In the genomic region with DNA sequence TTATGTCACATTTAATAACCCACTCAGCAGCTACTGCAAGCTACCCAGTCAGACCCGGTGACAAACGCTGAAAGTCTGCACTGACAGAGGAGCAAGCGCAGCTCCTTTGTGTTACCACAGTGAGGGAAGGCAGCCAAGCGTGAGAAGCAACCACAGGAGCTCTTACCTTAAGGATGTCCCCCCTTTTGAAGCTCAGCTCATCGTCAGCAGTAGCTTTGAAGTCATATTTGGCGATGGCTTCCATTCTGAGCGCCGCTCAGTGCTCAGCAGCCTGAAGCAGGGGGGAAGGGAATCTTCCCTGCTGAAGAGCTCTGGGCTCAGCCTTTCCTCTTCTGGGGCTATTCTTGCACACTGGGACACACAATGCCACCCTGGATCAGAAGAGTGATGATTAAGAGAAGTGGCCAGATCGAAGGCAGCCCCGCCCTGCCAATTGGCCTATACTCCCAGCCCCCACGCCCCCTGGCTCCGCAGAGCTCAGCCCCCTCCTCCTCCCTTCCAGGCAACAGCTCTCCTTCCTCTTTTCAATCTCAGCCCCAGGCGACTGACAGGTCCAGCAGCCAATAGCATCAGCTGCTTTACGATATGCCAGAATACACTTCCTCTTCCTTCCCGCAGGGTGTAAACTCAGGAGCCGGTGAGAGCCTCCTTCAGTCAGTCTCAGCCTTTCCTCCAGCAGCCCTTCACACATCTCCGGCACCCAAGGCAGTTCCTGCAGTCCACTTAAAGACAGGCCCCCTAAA, we compare ENCODE assay signal across 8 mouse cellular contexts. TPM values are rescaled to one million over a fixed set of nuclear protein-coding genes. Genes with fewer than 3 reads are reported as not detected.
A peak's percentile ranks its signal among the peaks of the same experiment; 100 is the strongest.
DNase-seq lines count a peak whose midpoint lies in the region; TF ChIP-seq lines count a peak whose summit lies in the region.

No protein-coding gene starts in this region.

- WGBS in macrophage (ENCODE audit: missing documents), result 13% methylated on average over 17 of the region's 17 CpGs

- H3K36me3 ChIP-seq in macrophage (ENCODE audit: inconsistent target), result peaks cover 5% of the 10 kb centered on the region

- H3K4me3 ChIP-seq in left cerebral cortex, adult 2 months, result peak overlapping the region; percentile 66
- peak overlapping the region; percentile 48 for H3K4me3 ChIP-seq in macrophage (ENCODE audit: inconsistent target)

- peaks cover 100% of the 10 kb centered on the region for H3K79me2 ChIP-seq in macrophage (ENCODE audit: inconsistent target)

- intact Hi-C loops in left cerebral cortex, adult 2 months (cut with DNase I), result no loop called here

- TF ChIP-seq CTCF in left cerebral cortex, adult 2 months (IDR thresholded peaks at IDR 0.05), result peak; percentile 48

- DNase-seq in T-cell, adult 2 months (ENCODE audit: low spot score), result peak; percentile 87
- peak; percentile 78 to 90 for DNase-seq in cerebellum, postnatal 4 days (ENCODE audit: low spot score in 2 of 2)
- DNase-seq in gastrocnemius, adult 8-10 months (ENCODE audit: low spot score in 2 of 2), result peak; percentile 80 to 84
- peak; percentile 53 for DNase-seq in hindlimb bud, embryonic 11.5 days (ENCODE audit: extremely low spot score, low read depth, low spot score)
- peak; percentile 87 to 92 for DNase-seq in left cerebral cortex, adult 2 months (ENCODE audit: extremely low spot score in 1 of 2, low spot score in 2 of 2)
- peak; percentile 89 for DNase-seq in retina, postnatal 7 days (ENCODE audit: low read depth, low spot score)
- DNase-seq in urinary bladder, adult 18-20 months (ENCODE audit: low spot score in 2 of 2), result peak; percentile 78 to 79

- H3K27ac ChIP-seq in left cerebral cortex, adult 2 months, result peak overlapping the region; percentile 91
- H3K27ac ChIP-seq in macrophage, result peak overlapping the region; percentile 99

RNA-seq across cellular contexts. Expression of gene Grb2, which starts 9.2 kb away (rescaled TPM):
- total RNA-seq in gastrocnemius, adult 8-10 months (2022), result 10 to 100 TPM; 60.8 to 77.6 (median 67.7) TPM
- total RNA-seq in left cerebral cortex, adult 2 months (2021), result 100 to 1,000 TPM; 186 to 196 TPM
- 100 to 1,000 TPM in 21 of 26 experiments, 10 to 100 TPM in 5; 37.2 to 266 (median 136) TPM for total RNA-seq in macrophage (2018; cell fraction: chromatin; rRNA removed)
- total RNA-seq in macrophage (2018; cell fraction: cytosol; rRNA removed), result 100 to 1,000 TPM; 294 to 727 (median 469) TPM
- total RNA-seq in macrophage (2018; cell fraction: nucleus; rRNA removed), result 100 to 1,000 TPM in 25 of 26 experiments, 10 to 100 TPM in 1; 87.0 to 291 (median 183) TPM
- 265 to 522 TPM (median 418 TPM) in 3 replicates for polyA plus RNA-seq in macrophage (2018)

Comparison
In these comparisons a context has a peak if more than half of its experiments do, and no peak if none do; other contexts are left out.
1. Peak in every context shown above with its lines: DNase-seq, H3K4me3 ChIP-seq and H3K27ac ChIP-seq.